In the genomic region with DNA sequence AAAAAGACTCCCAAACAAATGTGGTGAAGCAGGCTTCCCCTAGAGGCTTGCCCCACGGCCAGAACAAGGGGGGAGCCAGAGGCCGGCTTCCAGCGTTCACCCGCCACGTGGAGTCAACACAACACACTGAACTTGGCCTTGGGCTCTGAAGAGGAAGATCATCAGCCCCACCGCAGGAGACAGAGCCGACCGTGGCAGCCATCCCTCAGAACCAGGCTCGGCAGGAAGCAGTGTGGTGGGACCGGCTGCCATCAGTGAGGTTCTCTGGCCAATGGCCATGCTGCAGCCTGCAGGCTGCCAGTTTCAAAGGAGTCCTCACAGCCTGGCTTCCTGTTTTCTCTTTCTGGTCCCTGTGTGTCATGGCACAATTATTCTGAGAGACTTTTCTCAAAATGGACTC, we compare ENCODE assay signal across 8 mouse cellular contexts.
DNase-seq lines count a peak whose midpoint lies in the region; ATAC-seq and TF ChIP-seq lines count a peak whose summit lies in the region.

No protein-coding gene starts in this region.

- peak; percentile 63 to 64 for DNase-seq in right cerebral cortex, postnatal 10 days (ENCODE audit: low spot score in 2 of 2)
- no peak for DNase-seq in right cerebral cortex, postnatal 25 days
- peak; percentile 28 for DNase-seq in thymus, postnatal 4 days
- no peak for DNase-seq in spleen, postnatal 36 days (ENCODE audit: low spot score in 2 of 2)
- DNase-seq in stomach, postnatal 0 days (ENCODE audit: low spot score) = no peak

- no peaks in the 10 kb centered on the region; the same call in 1 of the 2 replicates for H3K27me3 ChIP-seq in heart, embryonic 13.5 days (replicated peaks)
- 0 out of 2 replicates have a peak, but pooled peaks cover 4% of the 10 kb centered on the region for H3K27me3 ChIP-seq in heart, embryonic 11.5 days (ENCODE audit: control insufficient read depth, insufficient read depth, low read length)
- H3K27me3 ChIP-seq in embryonic facial prominence, embryonic 13.5 days = no peaks in the 10 kb centered on the region
- H3K27me3 ChIP-seq in stomach, postnatal 0 days (ENCODE audit: control insufficient read depth, insufficient read depth, low read length) = no peaks in the 10 kb centered on the region

- no peak for TF ChIP-seq EP300 in stomach, postnatal 0 days (optimal IDR thresholded peaks at IDR 0.05)

- no peak for ATAC-seq in heart, embryonic 13.5 days (ENCODE audit: extremely low read depth, insufficient number of reproducible peaks, low FRiP score, low TSS enrichment)
- no peak for ATAC-seq in heart, embryonic 11.5 days (replicated peaks; ENCODE audit: insufficient number of reproducible peaks, low FRiP score, low TSS enrichment)
- no peak for ATAC-seq in embryonic facial prominence, embryonic 13.5 days (ENCODE audit: insufficient number of reproducible peaks, insufficient read depth, low FRiP score, low TSS enrichment, low read depth)
- no peak for ATAC-seq in stomach, postnatal 0 days (ENCODE audit: low FRiP score, low TSS enrichment)

- no peak overlapping the region for H3K4me2 ChIP-seq in heart, embryonic 13.5 days
- H3K4me2 ChIP-seq in heart, embryonic 11.5 days = no peak overlapping the region
- no peak overlapping the region for H3K4me2 ChIP-seq in embryonic facial prominence, embryonic 13.5 days
- no peak overlapping the region for H3K4me2 ChIP-seq in stomach, postnatal 0 days (replicated peaks; ENCODE audit: low read depth)

- peaks cover 14% of the 10 kb centered on the region; the same call in 1 of the 2 replicates for H3K4me1 ChIP-seq in heart, embryonic 13.5 days
- H3K4me1 ChIP-seq in heart, embryonic 11.5 days (ENCODE audit: control insufficient read depth, insufficient read depth, low read length) = peaks cover 3% of the 10 kb centered on the region; the same call in 1 of the 2 replicates
- H3K4me1 ChIP-seq in embryonic facial prominence, embryonic 13.5 days = peaks cover 43% of the 10 kb centered on the region
- H3K4me1 ChIP-seq in stomach, postnatal 0 days (replicated peaks; ENCODE audit: control insufficient read depth, insufficient read depth) = no peaks in the 10 kb centered on the region

- no peaks in the 10 kb centered on the region for H3K36me3 ChIP-seq in heart, embryonic 13.5 days
- no peaks in the 10 kb centered on the region for H3K36me3 ChIP-seq in heart, embryonic 11.5 days (ENCODE audit: control insufficient read depth, insufficient read depth, low read length)
- H3K36me3 ChIP-seq in embryonic facial prominence, embryonic 13.5 days = no peaks in the 10 kb centered on the region
- H3K36me3 ChIP-seq in stomach, postnatal 0 days (ENCODE audit: control insufficient read depth, insufficient read depth, low read length) = no peaks in the 10 kb centered on the region

- H3K9ac ChIP-seq in heart, embryonic 13.5 days = peak overlapping the region; percentile 14; the same call in 1 of the 2 replicates
- no peak overlapping the region for H3K9ac ChIP-seq in heart, embryonic 11.5 days (ENCODE audit: low read depth, low read length)
- H3K9ac ChIP-seq in embryonic facial prominence, embryonic 13.5 days = no peak overlapping the region
- no peak overlapping the region for H3K9ac ChIP-seq in stomach, postnatal 0 days (ENCODE audit: low read length)

- 53% methylated on average over 10 of the region's 10 CpGs for WGBS in heart, embryonic 13.5 days
- WGBS in heart, embryonic 11.5 days (ENCODE audit: insufficient replicate concordance) = 67% methylated on average over 10 of the region's 10 CpGs
- WGBS in embryonic facial prominence, embryonic 13.5 days = 46% methylated on average over 10 of the region's 10 CpGs
- 61% methylated on average over 10 of the region's 10 CpGs for WGBS in stomach, postnatal 0 days

- no peak overlapping the region for H3K4me3 ChIP-seq in heart, embryonic 13.5 days
- H3K4me3 ChIP-seq in heart, embryonic 11.5 days (ENCODE audit: low read depth, low read length) = no peak overlapping the region
- H3K4me3 ChIP-seq in embryonic facial prominence, embryonic 13.5 days = no peak overlapping the region
- H3K4me3 ChIP-seq in stomach, postnatal 0 days (ENCODE audit: low read depth, low read length) = no peak overlapping the region

- H3K9me3 ChIP-seq in heart, embryonic 13.5 days = no peaks in the 10 kb centered on the region
- H3K9me3 ChIP-seq in heart, embryonic 11.5 days (replicated peaks; ENCODE audit: control insufficient read depth, low read length) = no peaks in the 10 kb centered on the region
- no peaks in the 10 kb centered on the region for H3K9me3 ChIP-seq in embryonic facial prominence, embryonic 13.5 days
- H3K9me3 ChIP-seq in stomach, postnatal 0 days (ENCODE audit: control insufficient read depth, low read length) = no peaks in the 10 kb centered on the region

- H3K27ac ChIP-seq in heart, embryonic 13.5 days (replicated peaks) = no peak overlapping the region
- H3K27ac ChIP-seq in heart, embryonic 11.5 days (ENCODE audit: low read depth, low read length) = no peak overlapping the region
- 0 out of 2 replicates have a peak overlapping the region, but pooled peaks have one; percentile 22 for H3K27ac ChIP-seq in embryonic facial prominence, embryonic 13.5 days
- no peak overlapping the region for H3K27ac ChIP-seq in stomach, postnatal 0 days (replicated peaks)

- TF ChIP-seq CTCF in stomach, postnatal 0 days (IDR thresholded peaks at IDR 0.05; ENCODE audit: low read depth) = no peak

Comparison
In these comparisons a context has a peak if more than half of its experiments do, and no peak if none do; other contexts are left out.
1. DNase-seq: peak in right cerebral cortex, postnatal 10 days (2 of 2) and thymus, postnatal 4 days (single experiment); none in right cerebral cortex, postnatal 25 days (single experiment), spleen, postnatal 36 days (0 of 2) and stomach, postnatal 0 days (single experiment).